Mouse (Mus musculus): Measurements from ENCODE around the gene Nfya.

Nfya gene

DNA sequence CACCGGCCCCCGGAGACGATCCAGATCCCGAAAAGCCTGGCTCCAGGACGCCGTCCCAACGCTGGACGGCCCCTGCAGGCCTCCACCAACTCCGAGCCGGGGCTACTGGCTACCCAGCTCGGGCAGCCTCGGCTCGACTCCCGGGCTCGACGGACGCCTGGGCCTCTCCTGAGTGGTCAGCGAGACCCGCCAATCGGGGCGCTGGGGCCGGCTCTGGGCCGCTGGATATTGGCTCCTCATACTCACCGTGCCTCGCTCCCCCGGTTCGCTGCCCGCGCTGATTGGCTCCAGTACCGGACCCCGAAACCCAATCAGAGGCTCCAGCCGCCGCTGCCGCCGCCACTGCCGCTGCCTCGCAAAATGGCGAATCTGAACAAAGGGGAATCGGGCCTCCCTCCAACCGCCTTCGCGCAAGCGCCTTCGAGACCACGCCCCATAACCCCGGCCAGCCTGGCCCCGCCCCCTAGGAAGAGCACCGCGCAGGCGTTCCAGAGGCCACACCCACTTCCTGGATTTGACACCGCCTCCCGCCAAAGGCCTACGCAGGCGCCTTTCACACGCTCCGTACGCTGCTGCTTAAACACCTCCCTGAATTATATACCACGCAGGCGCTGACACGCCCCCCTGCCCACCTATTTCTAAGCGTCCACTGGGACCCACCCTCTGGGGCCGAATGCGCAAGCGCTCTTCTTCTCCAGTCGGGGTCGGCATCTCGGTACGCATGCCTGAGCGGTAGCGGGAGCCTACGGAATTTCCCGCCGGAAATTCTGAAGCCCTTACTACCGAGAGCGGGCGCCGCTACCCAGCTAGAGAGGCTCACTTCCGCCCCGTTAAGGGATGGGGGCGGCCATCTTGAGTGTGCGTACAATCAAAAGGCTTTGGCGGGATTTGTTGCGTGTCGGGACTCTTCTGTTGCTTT lies at the start of gene Nfya, which contains the start of gene Oard1:
Gene Nfya (minus strand): TSS at position 527 of the 919 bp plus-strand sequence.
Gene Oard1 (plus strand): TSS at position 635 of the 919 bp plus-strand sequence.
- DNase-seq, result peak; percentile 99 to 100

DNA sequence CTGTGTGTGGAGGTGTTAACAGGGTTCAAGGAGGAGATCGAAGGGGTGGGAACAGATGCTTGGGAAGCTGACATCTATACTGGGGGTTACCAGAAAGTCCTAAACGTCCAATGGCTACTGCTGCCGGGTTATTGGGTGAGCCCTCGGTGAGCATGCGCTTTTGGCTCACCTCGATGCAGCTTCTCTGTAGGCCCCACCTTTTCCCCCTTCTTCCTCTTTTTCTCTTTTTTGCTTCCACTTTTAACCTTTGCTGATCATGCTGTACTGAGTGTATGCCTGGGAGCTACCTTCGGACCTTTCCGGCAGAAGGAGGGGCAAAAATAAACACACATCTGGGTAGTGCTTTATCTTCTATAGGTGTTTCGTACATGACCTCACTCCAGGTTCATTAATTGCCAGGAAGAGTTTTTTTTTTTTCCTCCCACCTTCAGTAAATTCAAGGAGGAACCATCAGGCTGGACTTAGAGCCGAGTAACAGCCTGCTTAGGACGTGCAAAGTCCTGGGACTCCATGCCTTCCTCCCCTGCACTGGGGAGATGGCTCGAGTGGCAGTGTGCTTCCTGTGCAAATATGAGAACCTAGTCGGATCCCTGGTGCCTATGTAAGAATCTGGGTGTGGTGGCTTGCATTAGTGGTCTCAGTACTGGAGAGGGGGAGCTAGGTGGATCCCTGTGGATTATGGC lies 48.4 kb upstream of the Nfya start:
- no peak for DNase-seq

- no peak for DNase-seq
These were observed 46.2 kb upstream of the Nfya start for GRCm38 (mm10) chr17:48455955-48456354.

GRCm38 (mm10) chr17:48454688-48455087 lies 45.0 kb upstream of the Nfya start, which contains the start of gene Unc5cl:
TSS of gene Unc5cl (plus strand) at chr17:48454901.
- DNase-seq, result no peak

DNA sequence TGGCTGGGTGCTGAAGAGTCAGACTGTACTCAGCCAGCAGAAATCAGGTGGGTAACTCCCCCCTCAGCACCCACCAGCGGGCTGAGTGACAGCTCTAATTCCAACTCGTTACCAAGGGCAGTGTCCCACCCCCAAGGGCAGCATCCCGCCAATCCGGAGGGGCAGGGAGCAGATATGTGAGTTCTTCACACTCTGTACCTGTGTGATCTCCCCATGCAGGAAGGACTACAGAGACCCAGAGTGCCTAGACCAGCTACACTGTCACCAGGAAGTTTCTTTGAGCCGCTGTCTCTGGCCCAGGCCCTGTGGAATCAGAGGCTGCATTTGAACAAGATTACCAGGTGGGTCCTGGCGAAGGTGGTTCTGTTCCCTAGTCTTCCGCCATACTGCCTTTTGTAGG lies 44.5 kb upstream of the Nfya start:
- DNase-seq, result no peak

- DNase-seq, result no peak
These were observed 43.8 kb upstream of the Nfya start for GRCm38 (mm10) chr17:48453489-48453888.

DNA sequence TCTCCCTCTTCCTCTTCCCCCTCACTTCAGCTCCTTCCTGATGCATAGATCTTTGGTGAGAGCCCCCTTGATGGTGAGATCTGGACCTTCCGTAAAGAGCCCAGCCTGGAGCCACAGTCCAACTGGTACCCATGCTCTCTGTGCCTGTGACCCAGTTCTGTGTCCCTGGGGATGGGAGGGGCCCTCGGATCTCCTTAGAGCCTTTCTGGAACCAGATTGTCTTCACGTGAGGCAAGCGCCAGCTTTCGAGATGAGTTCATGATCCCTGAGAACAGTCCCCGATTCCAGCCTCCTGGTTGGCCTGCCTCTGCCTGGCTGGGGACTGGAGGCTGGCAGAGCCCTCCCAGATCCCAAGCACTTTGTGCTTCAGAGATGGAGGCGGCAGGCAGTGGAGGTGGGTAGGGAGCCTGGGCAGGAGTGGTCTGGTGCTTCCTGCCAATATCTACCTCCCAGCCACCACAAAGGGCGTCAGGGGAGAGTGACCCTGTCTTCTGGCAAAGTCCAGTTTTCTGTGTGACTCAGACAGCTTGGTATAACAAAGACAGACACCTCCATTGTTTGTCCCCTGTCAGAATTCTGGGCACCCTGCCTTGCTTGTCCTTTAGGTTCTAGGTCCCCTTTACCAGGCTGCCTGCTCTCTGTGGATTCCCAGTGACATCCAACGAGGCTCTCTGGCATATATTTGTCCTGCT lies 42.2 kb upstream of the Nfya start:
- DNase-seq, result no peak

GRCm38 (mm10) chr17:48451353-48451675 lies 41.6 kb upstream of the Nfya start, which contains the start of gene Tspo2:
TSS of gene Tspo2 (minus strand) at chr17:48451522.
- DNase-seq, result no peak

DNA sequence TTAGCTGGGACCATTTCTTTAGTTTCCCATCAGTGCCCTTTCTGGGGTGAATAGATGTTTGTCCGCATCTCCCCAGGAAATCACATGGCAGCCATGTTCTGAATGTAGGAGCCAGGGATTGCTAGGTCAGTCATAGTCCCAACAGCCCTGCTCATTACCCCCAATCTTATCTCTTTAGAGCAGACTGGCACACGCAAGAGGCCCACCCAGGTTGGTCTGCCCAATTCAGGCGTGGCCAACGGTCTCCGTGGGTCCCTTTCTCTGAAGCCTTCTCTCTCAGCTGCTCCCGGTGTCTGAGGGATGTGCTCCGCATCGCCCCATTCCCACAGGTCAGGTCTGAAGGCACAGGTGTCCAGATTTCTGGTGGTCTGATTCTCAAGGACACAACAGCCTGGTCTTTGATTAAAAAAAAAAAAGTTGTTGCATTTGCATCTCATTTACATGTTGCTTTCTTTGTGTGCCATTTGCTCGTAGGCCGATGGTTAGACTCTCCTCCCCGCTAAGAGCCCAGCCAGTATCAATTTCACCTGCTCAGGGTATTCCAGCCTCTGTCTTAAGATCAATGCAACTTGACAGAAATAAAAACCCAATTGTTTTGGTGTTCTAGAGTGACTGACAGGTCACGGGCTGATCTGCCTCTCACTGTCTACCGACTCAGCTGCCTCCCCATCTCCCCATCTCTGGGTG lies 41.1 kb upstream of the Nfya start:
- DNase-seq, result no peak

- DNase-seq, result no peak
These were observed 38.0 kb upstream of the Nfya start for GRCm38 (mm10) chr17:48447675-48448074.

GRCm38 (mm10) chr17:48443542-48444145 lies 33.9 kb upstream of the Nfya start:
- no peak for DNase-seq

DNA sequence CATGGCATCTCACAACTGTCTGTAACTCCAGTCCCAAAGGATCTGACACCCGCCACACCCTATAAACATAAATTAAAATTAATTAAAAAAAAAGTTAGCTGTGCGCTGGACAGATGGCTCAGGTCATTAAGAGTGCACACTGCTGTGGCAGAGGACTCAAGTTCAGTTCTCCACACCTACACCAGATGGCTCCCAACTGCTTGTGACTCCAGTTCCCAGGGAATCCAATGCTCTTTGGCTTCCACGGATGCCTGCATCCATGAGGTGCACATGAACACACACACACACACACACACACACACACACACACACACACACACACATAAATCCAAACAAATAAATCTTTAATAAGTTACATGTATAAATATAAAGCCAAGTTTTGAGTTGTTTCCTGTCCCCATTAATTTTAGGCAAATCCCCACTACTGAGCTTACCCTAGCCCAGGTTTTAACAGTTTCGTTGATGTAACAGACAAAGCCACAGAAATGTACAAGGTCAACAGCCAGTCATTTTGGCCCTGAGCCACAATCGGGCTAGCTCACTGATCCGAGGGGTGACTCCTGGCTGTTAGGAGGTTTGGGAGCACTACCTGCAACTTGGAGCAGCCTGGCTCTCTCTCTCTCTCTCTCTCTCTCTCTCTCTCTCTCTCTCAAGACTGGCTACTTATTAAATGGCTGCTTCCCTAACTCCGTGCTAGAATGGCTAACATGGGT lies 33.2 kb upstream of the Nfya start:
- DNase-seq, result no peak

DNA sequence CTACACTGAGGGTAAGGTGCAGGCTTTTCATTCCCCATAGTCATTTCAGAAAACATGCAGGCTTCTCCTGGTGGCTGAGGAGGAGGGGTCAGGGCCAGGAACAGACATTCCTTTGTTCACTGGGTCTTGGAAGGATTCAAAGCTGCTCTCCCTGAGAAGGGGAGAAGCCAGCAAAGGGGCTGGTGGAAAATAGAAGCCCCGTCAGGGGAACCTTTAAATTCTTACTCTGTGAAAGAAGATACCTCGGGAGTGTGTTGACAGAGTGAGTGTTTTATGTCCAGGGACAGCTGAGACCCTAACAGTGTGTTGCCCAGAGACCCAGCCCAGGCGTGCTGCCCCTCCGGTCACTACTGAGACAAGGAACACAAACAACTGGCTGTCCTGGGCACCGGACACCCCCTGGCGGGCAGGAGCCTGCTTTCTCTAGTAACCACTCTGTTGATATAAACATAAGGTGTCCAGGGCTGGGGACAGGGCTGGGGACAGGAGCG lies 27.8 kb upstream of the Nfya start:
- DNase-seq, result no peak

DNA sequence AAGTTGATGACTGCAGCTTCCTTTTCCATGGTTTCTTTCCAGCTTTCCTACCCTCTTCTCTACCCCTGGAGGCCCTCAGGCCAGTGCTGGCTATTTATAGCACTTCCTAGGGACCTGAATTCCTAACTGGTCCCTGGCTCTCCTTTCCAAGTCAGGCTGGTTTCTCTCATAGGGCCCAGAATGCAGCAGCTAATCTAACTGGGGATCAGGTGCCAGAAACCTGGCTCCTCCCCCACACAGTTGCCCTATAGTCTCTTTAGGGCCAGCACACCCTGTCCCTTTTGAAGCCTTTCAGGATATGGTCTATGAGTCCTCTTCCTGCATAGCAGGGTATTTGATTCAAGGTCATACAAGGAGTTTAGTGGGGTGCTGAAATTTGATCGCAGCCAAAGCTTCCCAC lies 26.8 kb upstream of the Nfya start:
- no peak for DNase-seq

DNA sequence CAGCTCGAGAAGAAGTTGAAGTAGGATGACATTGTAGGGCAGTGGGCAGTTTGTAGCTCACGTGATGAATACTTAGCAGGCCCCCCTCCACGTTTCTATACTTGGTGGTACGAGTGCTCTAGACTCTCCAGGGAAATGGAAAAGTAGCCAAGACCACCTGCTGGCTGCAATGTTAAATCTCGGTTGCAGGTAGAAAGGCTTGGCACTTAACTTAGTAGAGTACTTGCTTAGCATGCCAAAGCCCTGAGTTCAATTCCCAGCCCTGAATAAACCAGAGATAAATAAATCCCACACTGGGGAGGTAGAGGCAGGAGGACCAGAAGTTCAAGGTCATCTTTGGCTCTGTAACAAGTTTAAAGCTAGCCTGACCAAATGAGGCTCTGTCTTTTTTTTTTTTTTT lies 24.8 kb upstream of the Nfya start:
- DNase-seq, result no peak

DNA sequence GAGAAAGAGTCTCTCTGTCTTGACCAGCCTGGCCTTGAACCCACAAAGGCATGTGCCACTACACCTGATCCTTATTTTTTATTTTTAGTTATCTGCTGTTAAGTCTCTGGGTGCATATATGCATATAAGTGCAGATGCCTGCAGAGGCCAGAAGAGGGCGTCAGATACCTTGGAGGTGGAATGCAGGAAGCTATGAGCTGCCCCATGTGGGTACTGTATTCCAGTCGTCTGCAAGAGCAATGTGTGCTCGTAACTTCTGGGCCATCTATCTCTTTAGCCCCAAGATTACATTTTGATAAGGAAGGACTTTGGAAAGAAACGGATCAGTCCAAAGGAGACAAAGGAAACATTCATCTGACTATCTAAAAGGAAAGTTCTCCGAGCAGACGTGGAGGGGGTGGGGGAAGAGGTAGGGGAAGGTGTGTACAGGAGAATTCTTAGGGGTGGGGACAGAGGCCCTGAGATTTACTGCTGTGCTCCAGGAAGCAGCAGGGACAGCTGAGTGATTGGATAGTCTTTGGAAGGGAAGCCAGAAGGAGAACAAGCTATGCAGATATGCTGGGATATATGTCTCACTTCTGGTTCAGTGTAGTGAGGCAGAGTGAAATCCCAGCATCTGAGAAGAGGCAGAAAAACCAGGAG lies 24.1 kb upstream of the Nfya start:
- DNase-seq, result no peak

- DNase-seq, result no peak
These were observed 23.4 kb upstream of the Nfya start for GRCm38 (mm10) chr17:48433006-48433655.

- no peak for DNase-seq
These were observed 22.7 kb upstream of the Nfya start, which contains the start of gene Apobec2 for GRCm38 (mm10) chr17:48432158-48432980. TSS of gene Apobec2 (minus strand) at chr17:48432930.

GRCm38 (mm10) chr17:48431054-48431453 lies 21.3 kb upstream of the Nfya start:
- no peak for DNase-seq
